Comparison of ENCODE assay signal across 17 mouse cellular contexts in the genomic region with DNA sequence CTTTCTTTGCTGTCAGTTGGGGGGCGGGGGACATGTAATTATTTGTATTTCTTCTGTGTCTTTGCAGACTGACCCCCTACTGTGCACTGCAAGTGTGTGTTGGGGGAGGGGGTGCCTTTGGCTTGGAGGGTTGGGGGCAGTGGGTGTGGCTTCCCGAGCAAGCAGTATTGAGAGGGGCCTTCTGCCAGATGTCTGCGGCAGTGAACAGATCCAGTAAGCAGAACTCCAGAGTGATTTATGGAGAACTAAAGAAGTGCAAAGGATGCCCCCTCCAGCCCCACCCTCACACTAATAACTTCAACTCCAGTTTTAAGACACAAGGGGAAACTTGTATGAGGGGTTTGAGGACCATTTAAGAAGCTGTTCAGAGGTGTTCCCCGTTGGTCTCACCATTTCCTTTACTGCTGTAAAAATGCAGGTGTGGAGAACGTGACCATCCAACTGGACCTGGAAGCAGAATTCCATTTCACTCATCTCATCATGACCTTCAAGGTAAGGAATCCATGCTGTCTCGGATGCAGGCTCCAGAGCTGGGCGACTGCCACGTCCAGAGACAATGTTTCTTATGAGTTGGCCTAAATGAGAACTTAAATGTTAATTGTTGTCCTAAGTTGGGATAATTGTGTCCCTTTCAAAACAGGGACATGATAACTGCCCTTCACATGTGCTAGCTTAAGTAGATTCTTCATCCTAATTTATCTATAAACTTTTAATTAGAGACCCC. TPM values are rescaled to one million over a fixed set of nuclear protein-coding genes. Genes with fewer than 3 reads are reported as not detected.
DNase-seq lines count a peak whose midpoint lies in the region; ATAC-seq and TF ChIP-seq lines count a peak whose summit lies in the region.
"Had no signal": no experiment of that assay in that cellular context is flagged by ENCODE, and none has a peak within 500 bp of the region (broad histone marks: within the 10 kb centered on the region; RNA-seq: fewer than 3 reads in every experiment).

No protein-coding gene starts in this region.

- peak; percentile 36 for ATAC-seq in intestine, embryonic 15.5 days
- ATAC-seq in hindbrain, postnatal 0 days, result no peak

- H3K27ac ChIP-seq in kidney, adult 2 months (ENCODE audit: insufficient read depth, low read depth, low read length), result no peak overlapping the region
- peak overlapping the region; percentile 45 for H3K27ac ChIP-seq in intestine, embryonic 15.5 days
- no peak overlapping the region for H3K27ac ChIP-seq in hindbrain, postnatal 0 days
- H3K27ac ChIP-seq: forebrain, embryonic 12.5 days; liver, embryonic 13.5 days; midbrain, embryonic 10.5 days had no signal

- no peaks in the 10 kb centered on the region for H3K27me3 ChIP-seq in kidney, adult 2 months (replicated peaks; ENCODE audit: control insufficient read depth, insufficient read depth, low read length)
- H3K27me3 ChIP-seq in E14TG2a.4 (ENCODE audit: insufficient read depth, low read length), result 0 out of 2 replicates have a peak, but pooled peaks cover under 1% of the 10 kb centered on the region
- H3K27me3 ChIP-seq in intestine, embryonic 15.5 days (replicated peaks), result no peaks in the 10 kb centered on the region
- H3K27me3 ChIP-seq in hindbrain, postnatal 0 days (ENCODE audit: insufficient read depth, low read length), result no peaks in the 10 kb centered on the region

- H3K4me2 ChIP-seq in intestine, embryonic 15.5 days (replicated peaks), result peak overlapping the region; percentile 37
- H3K4me2 ChIP-seq in hindbrain, postnatal 0 days (ENCODE audit: low read depth, low read length), result no peak overlapping the region
- H3K4me2 ChIP-seq: forebrain, embryonic 12.5 days; liver, embryonic 13.5 days had no signal

- no peak for TF ChIP-seq POLR2A in kidney, adult 2 months (IDR thresholded peaks at IDR 0.05; ENCODE audit: low read depth, low read length)

- peak; percentile 52 for DNase-seq in embryo, embryonic 11 days
- no peak for DNase-seq in embryo, embryonic 10.5 days (ENCODE audit: low spot score)
- peak; percentile 51 for DNase-seq in kidney, postnatal 10 days
- no peak for DNase-seq in kidney, adult 2 months
- no peak for DNase-seq in spleen, adult 12 weeks (ENCODE audit: low spot score)
- DNase-seq in hindbrain, postnatal 0 days (ENCODE audit: low spot score), result no peak
- DNase-seq: adrenal gland, adult 8-10 months; liver, embryonic 13.5 days; right cerebral cortex, postnatal 25 days had no signal

- TF ChIP-seq CTCF in kidney, adult 2 months (conservative IDR thresholded peaks at IDR 0.05; ENCODE audit: insufficient read depth, insufficient read length, low read depth, low read length), result no peak
- TF ChIP-seq CTCF in E14TG2a.4 (conservative IDR thresholded peaks at IDR 0.05; ENCODE audit: low read length), result no peak
- no peak for TF ChIP-seq CTCF in hindbrain, postnatal 0 days (IDR thresholded peaks at IDR 0.05; ENCODE audit: low read depth)

- 50% methylated on average over 8 of the region's 8 CpGs for WGBS in kidney, adult 2 months
- WGBS in intestine, embryonic 15.5 days, result 37% methylated on average over 8 of the region's 8 CpGs
- 70% methylated on average over 8 of the region's 8 CpGs for WGBS in hindbrain, postnatal 0 days

- H3K9me3 ChIP-seq in E14TG2a.4 (ENCODE audit: low read length), result no peaks in the 10 kb centered on the region
- no peaks in the 10 kb centered on the region for H3K9me3 ChIP-seq in intestine, embryonic 15.5 days
- H3K9me3 ChIP-seq in hindbrain, postnatal 0 days (ENCODE audit: low read length), result no peaks in the 10 kb centered on the region
- H3K9me3 ChIP-seq: forebrain, embryonic 12.5 days; liver, embryonic 13.5 days; midbrain, embryonic 10.5 days had no signal

- no peak overlapping the region for H3K4me3 ChIP-seq in kidney, adult 2 months (ENCODE audit: insufficient read depth, low read depth, low read length)
- peak overlapping the region; percentile 23; the same call in 1 of the 2 replicates for H3K4me3 ChIP-seq in E14TG2a.4 (replicated peaks; ENCODE audit: low read length)
- no peak overlapping the region for H3K4me3 ChIP-seq in intestine, embryonic 15.5 days (replicated peaks)
- H3K4me3 ChIP-seq in hindbrain, postnatal 0 days (ENCODE audit: low read length), result no peak overlapping the region
- H3K4me3 ChIP-seq: forebrain, embryonic 12.5 days; liver, embryonic 13.5 days; midbrain, embryonic 10.5 days had no signal

- no peak overlapping the region for H3K9ac ChIP-seq in intestine, embryonic 15.5 days
- no peak overlapping the region for H3K9ac ChIP-seq in hindbrain, postnatal 0 days (replicated peaks; ENCODE audit: low read length)
- H3K9ac ChIP-seq: forebrain, embryonic 12.5 days; liver, embryonic 13.5 days had no signal

- peaks cover 49% of the 10 kb centered on the region for H3K4me1 ChIP-seq in kidney, adult 2 months (ENCODE audit: control insufficient read depth, insufficient read depth, low read length)
- H3K4me1 ChIP-seq in E14TG2a.4 (replicated peaks; ENCODE audit: low read depth, low read length), result peaks cover 78% of the 10 kb centered on the region
- peaks cover 34% of the 10 kb centered on the region for H3K4me1 ChIP-seq in intestine, embryonic 15.5 days (replicated peaks)
- H3K4me1 ChIP-seq in hindbrain, postnatal 0 days (ENCODE audit: insufficient read depth, low read length), result no peaks in the 10 kb centered on the region; the same call in 1 of the 2 replicates

- peaks cover 10% of the 10 kb centered on the region for H3K36me3 ChIP-seq in kidney, adult 2 months (ENCODE audit: control insufficient read depth, insufficient read depth, low read length)
- peaks cover 97% of the 10 kb centered on the region for H3K36me3 ChIP-seq in E14TG2a.4 (ENCODE audit: insufficient read depth, low read length)
- H3K36me3 ChIP-seq in intestine, embryonic 15.5 days, result peaks cover 27% of the 10 kb centered on the region
- H3K36me3 ChIP-seq in hindbrain, postnatal 0 days (ENCODE audit: insufficient read depth, low read length), result no peaks in the 10 kb centered on the region
- H3K36me3 ChIP-seq: forebrain, embryonic 12.5 days; liver, embryonic 13.5 days had no signal

RNA-seq across cellular contexts. Expression of gene Lamb1, which starts 7.1 kb away (rescaled TPM):
- polyA plus RNA-seq in kidney, adult 2 months (2012; rRNA removed), result 41.0 and 46.5 TPM in 2 replicates
- 73.5 and 81.3 TPM in 2 replicates for polyA plus RNA-seq in intestine, embryonic 15.5 days (2015; fragmentation: Nextera tagmentation; extraction: Ambion mirVana)
- 30.9 and 36.0 TPM in 2 replicates for total RNA-seq in hindbrain, postnatal 0 days (2014; rRNA removed)
- polyA plus RNA-seq in hindbrain, postnatal 0 days (2015; fragmentation: Nextera tagmentation; extraction: Ambion mirVana), result 11.7 and 12.1 TPM in 2 replicates

RNA-seq across cellular contexts. Expression of gene Gm6993, which starts 31.6 kb away (rescaled TPM):
- not detected in 2 replicates for polyA plus RNA-seq in kidney, adult 2 months (2012; rRNA removed)
- not detected in 2 replicates for polyA plus RNA-seq in intestine, embryonic 15.5 days (2015; fragmentation: Nextera tagmentation; extraction: Ambion mirVana)
- total RNA-seq in hindbrain, postnatal 0 days (2014; rRNA removed), result not detected in 2 replicates
- polyA plus RNA-seq in hindbrain, postnatal 0 days (2015; fragmentation: Nextera tagmentation; extraction: Ambion mirVana), result not detected in 2 replicates
- total RNA-seq: adrenal gland, adult 8-10 months; common myeloid progenitor, adult 5-6 weeks; gastrocnemius, postnatal 10 days; layer of hippocampus, postnatal 14 days; neutrophil, adult 5-6 weeks had no signal
- polyA plus RNA-seq: forebrain, embryonic 12.5 days; liver, embryonic 13.5 days; midbrain, embryonic 10.5 days had no signal

Comparison
In these comparisons a context has a peak if more than half of its experiments do, and no peak if none do; other contexts are left out.
1. DNase-seq: peak in embryo, embryonic 11 days (single experiment) and kidney, postnatal 10 days (single experiment); none in embryo, embryonic 10.5 days (single experiment), kidney, adult 2 months (single experiment), spleen, adult 12 weeks (single experiment) and hindbrain, postnatal 0 days (single experiment).